Mouse (Mus musculus): ENCODE measurements around the gene Mark1. TPM values are rescaled to one million over a fixed set of nuclear protein-coding genes. Genes with fewer than 3 reads are reported as not detected.

The Mark1 gene
- polyA plus RNA-seq, 1 experiment from 2014 or later: 1.5 TPM

DNA sequence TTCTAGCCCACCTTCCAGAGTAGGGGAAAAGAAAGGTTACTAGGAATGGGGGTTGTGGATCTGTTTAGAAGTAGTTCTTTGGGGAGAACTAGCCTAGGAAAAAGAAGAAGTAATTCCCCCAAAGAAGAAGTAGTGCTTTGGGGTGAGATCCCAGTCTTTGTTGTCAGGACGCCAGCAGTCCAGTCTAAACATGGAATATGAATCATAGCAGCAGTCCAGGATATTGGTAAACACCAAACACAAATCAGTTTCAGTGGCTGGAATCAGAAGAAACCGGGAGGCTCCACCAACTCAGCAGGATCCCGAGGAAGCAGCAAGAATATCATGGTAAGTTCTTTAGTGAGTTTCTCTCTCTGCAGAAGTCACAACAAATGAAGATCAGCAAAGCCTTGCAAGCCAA is 13.2 kb upstream of the Mark1 start:
- no peak for TF ChIP-seq CTCF (IDR thresholded peaks at IDR 0.05)
- no peak for TF ChIP-seq EP300 (IDR thresholded peaks at IDR 0.05)
- Histone ChIP-seq H3K27ac (ENCODE audit: low read length) (no peak overlapping the region), H3K4me3 (ENCODE audit: low read depth, low read length) (no peak overlapping the region), H3K4me1 (ENCODE audit: insufficient read depth, low read depth, low read length) (no peaks in the 10 kb centered on the region), H3K36me3 (ENCODE audit: insufficient read depth, low read length) (no peaks in the 10 kb centered on the region), H3K9me3 (ENCODE audit: low read length) (no peaks in the 10 kb centered on the region), H3K4me2 (replicated peaks; ENCODE audit: low read depth, low read length) (no peak overlapping the region), H3K9ac (replicated peaks; ENCODE audit: low read depth) (no peak overlapping the region), H3K27me3 (replicated peaks; ENCODE audit: insufficient read depth, low read length) (no peaks in the 10 kb centered on the region)
- 68% methylated on average over 3 of the region's 3 CpGs for WGBS
- DNase-seq (ENCODE audit: low spot score): peak; percentile 42
- ATAC-seq: no peak

DNA sequence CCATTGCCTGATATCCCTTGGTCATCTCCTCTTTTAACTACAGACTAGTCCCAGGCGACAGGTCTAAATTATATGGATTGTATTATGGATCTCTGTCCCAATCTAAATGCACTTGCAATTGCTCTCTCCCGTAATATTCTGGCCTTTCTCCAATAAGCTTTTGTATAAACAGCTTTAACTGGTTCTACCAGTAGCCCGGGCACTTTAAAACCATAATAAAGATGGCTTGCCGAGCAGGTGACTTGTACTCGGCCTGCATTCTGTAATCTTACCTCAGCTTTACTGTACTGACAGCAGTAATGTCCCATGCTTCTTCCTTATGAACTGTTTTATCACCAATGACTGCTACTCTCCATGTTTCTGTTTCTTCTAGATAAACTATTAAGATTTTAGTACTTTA is 7.7 kb upstream of the Mark1 start:
- no peak for TF ChIP-seq EP300 (IDR thresholded peaks at IDR 0.05)
- no peak for TF ChIP-seq CTCF (IDR thresholded peaks at IDR 0.05)
- 54% methylated on average over 5 of the region's 5 CpGs for WGBS
- DNase-seq (ENCODE audit: low spot score) (peak; percentile 54), ATAC-seq (no peak)
- no peak overlapping the region for H3K4me2 ChIP-seq (replicated peaks; ENCODE audit: low read depth, low read length)
- no peaks in the 10 kb centered on the region for H3K4me1 ChIP-seq (ENCODE audit: insufficient read depth, low read depth, low read length)
- H3K27me3 ChIP-seq (replicated peaks; ENCODE audit: insufficient read depth, low read length): no peaks in the 10 kb centered on the region
- H3K36me3 ChIP-seq (ENCODE audit: insufficient read depth, low read length): no peaks in the 10 kb centered on the region
- H3K9ac ChIP-seq (replicated peaks; ENCODE audit: low read depth): no peak overlapping the region
- H3K27ac ChIP-seq (ENCODE audit: low read length): no peak overlapping the region
- no peaks in the 10 kb centered on the region for H3K9me3 ChIP-seq (ENCODE audit: low read length)
- no peak overlapping the region for H3K4me3 ChIP-seq (ENCODE audit: low read depth, low read length)

DNA sequence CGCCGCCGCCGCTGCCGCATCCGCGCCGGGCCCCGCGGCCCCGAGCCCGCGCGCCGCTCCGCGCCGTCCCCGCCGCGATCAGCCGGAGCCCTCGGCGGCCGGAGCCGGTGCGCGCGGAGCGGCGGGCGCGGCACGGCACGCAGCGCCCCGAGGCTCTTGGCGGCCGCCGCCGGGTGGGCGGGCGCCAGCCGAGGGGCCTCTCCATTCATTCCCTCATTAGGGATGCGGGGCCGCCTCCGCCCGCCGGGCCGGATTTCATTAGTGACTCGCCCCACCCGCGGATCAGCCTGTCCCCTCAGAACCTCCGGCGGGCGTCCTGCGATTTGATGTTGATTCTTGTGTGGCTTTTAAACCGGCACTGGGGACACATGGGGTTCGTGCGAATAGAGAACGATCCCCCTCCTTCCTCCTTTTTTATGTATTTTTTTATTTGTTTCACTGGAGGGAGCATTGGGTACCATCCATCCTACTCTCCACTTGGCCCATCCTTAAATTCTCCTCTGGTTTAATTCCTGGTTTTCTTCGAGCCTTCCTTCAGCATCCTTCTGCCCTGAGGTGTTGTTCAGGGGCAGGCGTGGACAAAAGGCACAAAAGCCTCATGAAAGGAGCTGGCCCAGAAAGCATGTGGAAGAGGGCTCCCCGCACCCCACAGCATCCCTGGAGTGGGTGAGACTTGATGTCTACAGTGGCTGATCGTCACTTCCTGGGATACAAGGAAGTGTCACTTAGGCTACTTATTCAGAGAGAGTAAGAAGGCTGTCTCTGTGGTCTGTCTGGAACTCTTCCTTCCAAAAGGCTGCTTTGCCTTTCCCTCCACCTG is 620 bp upstream of the Mark1 start:
- Histone ChIP-seq H3K4me3 (ENCODE audit: low read depth, low read length) (peak overlapping the region; percentile 59), H3K9ac (replicated peaks; ENCODE audit: low read depth) (peak overlapping the region; percentile 40), H3K27ac (ENCODE audit: low read length) (peak overlapping the region; percentile 14; the same call in 1 of the 2 replicates), H3K4me2 (replicated peaks; ENCODE audit: low read depth, low read length) (peak overlapping the region; percentile 95), H3K4me1 (ENCODE audit: insufficient read depth, low read depth, low read length) (no peaks in the 10 kb centered on the region), H3K9me3 (ENCODE audit: low read length) (no peaks in the 10 kb centered on the region), H3K27me3 (replicated peaks; ENCODE audit: insufficient read depth, low read length) (peaks cover 7% of the 10 kb centered on the region; the same call in 1 of the 2 replicates), H3K36me3 (ENCODE audit: insufficient read depth, low read length) (no peaks in the 10 kb centered on the region)
- ATAC-seq: peak; percentile 65
- 2% methylated on average over 34 of the region's 65 CpGs for WGBS
- TF ChIP-seq CTCF (IDR thresholded peaks at IDR 0.05): no peak
- TF ChIP-seq EP300 (IDR thresholded peaks at IDR 0.05): no peak
- DNase-seq (ENCODE audit: low spot score): peak; percentile 51

DNA sequence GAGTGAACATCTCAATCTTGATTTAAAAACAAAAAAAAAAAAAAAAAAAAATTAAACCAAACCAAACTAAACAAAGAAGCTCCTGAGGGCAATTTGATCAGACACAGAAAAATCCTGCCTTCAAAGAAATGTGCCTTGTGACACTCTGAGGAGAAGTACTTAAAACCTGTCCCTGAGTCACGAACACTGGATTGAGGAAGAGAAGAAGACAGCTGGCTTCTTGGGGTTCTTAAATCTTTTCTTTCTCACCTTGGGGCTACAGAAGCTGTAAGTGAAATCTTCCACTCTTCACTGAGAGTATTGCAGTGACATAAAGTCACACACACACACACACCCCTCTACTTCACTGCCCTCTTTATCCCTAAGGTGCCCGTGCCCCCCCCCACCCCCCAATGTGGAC is 739 bp downstream of the Mark1 start:
- TF ChIP-seq EP300 (IDR thresholded peaks at IDR 0.05): no peak
- no peak for TF ChIP-seq CTCF (IDR thresholded peaks at IDR 0.05)
- Histone ChIP-seq H3K9me3 (ENCODE audit: low read length) (no peaks in the 10 kb centered on the region), H3K4me1 (ENCODE audit: insufficient read depth, low read depth, low read length) (no peaks in the 10 kb centered on the region), H3K27me3 (replicated peaks; ENCODE audit: insufficient read depth, low read length) (peaks cover 7% of the 10 kb centered on the region; the same call in 1 of the 2 replicates), H3K4me3 (ENCODE audit: low read depth, low read length) (peak overlapping the region; percentile 59), H3K9ac (replicated peaks; ENCODE audit: low read depth) (no peak overlapping the region), H3K27ac (ENCODE audit: low read length) (no peak overlapping the region), H3K36me3 (ENCODE audit: insufficient read depth, low read length) (no peaks in the 10 kb centered on the region), H3K4me2 (replicated peaks; ENCODE audit: low read depth, low read length) (peak overlapping the region; percentile 95)
- DNase-seq (ENCODE audit: low spot score) (peak; percentile 7), ATAC-seq (no peak)
- 19% methylated on average over 2 of the region's 2 CpGs for WGBS

DNA sequence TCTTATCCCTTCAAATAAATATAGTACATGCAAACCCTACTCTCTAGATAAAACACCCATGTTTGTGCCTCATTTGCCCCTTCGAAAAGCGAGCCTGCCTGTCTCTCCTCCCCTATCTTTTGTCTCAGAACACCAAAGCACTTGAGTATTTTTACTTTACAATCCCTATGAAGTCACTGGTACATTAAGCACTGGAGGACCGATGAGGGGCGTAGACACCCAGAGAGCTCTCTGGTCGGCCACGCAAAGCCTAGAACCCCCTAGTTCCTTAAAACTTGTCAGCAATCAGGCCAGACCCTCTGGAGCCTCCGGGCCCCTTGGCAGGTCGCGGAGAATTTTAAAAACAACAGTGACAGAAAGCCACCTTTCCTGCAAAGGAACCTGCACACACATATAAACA is 1.2 kb downstream of the Mark1 start:
- H3K27ac ChIP-seq (ENCODE audit: low read length): no peak overlapping the region
- no peaks in the 10 kb centered on the region for H3K36me3 ChIP-seq (ENCODE audit: insufficient read depth, low read length)
- no peak for ATAC-seq
- peaks cover 7% of the 10 kb centered on the region; the same call in 1 of the 2 replicates for H3K27me3 ChIP-seq (replicated peaks; ENCODE audit: insufficient read depth, low read length)
- DNase-seq (ENCODE audit: low spot score): no peak
- TF ChIP-seq CTCF (IDR thresholded peaks at IDR 0.05) (no peak), EP300 (IDR thresholded peaks at IDR 0.05) (no peak)
- no peaks in the 10 kb centered on the region for H3K4me1 ChIP-seq (ENCODE audit: insufficient read depth, low read depth, low read length)
- 56% methylated on average over 9 of the region's 9 CpGs for WGBS
- no peak overlapping the region for H3K9ac ChIP-seq (replicated peaks; ENCODE audit: low read depth)
- no peaks in the 10 kb centered on the region for H3K9me3 ChIP-seq (ENCODE audit: low read length)
- 0 out of 2 replicates have a peak overlapping the region, but pooled peaks have one; percentile 20 for H3K4me2 ChIP-seq (replicated peaks; ENCODE audit: low read depth, low read length)
- no peak overlapping the region for H3K4me3 ChIP-seq (ENCODE audit: low read depth, low read length)

DNA sequence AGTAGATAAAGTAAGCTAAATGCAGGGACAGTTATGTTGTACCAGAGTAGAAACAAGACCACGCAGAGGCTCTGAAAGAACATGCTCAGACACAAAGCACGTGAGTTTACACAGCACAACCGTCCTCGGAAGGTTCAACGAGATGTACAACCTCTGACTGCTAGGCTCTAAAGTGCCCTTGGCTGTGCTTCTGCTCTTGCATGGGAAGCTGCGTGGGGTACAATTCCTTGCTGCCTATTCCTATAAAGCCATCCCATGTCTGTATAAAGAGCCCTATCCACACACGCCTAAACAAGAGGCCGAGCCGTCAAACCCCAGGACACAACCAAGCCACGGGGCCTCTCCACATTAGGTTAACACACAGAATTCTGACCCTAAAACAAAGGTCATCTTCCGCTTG is 1.9 kb downstream of the Mark1 start:
- Histone ChIP-seq H3K4me1 (ENCODE audit: insufficient read depth, low read depth, low read length) (no peaks in the 10 kb centered on the region), H3K27ac (ENCODE audit: low read length) (no peak overlapping the region), H3K36me3 (ENCODE audit: insufficient read depth, low read length) (no peaks in the 10 kb centered on the region), H3K9ac (replicated peaks; ENCODE audit: low read depth) (no peak overlapping the region), H3K4me2 (replicated peaks; ENCODE audit: low read depth, low read length) (no peak overlapping the region), H3K9me3 (ENCODE audit: low read length) (no peaks in the 10 kb centered on the region), H3K27me3 (replicated peaks; ENCODE audit: insufficient read depth, low read length) (peaks cover 7% of the 10 kb centered on the region; the same call in 1 of the 2 replicates), H3K4me3 (ENCODE audit: low read depth, low read length) (no peak overlapping the region)
- ATAC-seq: no peak
- DNase-seq (ENCODE audit: low spot score): no peak
- WGBS: 63% methylated on average over 11 of the region's 11 CpGs
- TF ChIP-seq CTCF (IDR thresholded peaks at IDR 0.05): no peak
- no peak for TF ChIP-seq EP300 (IDR thresholded peaks at IDR 0.05)
